Mouse (Mus musculus): Measurements from ENCODE around the gene Cnn3.

GRCm38 (mm10) chr3:121474738-121475137 is 48.4 kb downstream of the Cnn3 start:
- TF ChIP-seq MAFK (IDR thresholded peaks at IDR 0.05; ENCODE audit: insufficient read depth, low read depth, low read length) = no peak
- no peak for TF ChIP-seq ZNF384 (IDR thresholded peaks at IDR 0.05; ENCODE audit: low read depth, low read length)
- no peak for TF ChIP-seq CHD2 (IDR thresholded peaks at IDR 0.05; ENCODE audit: low read depth, low read length)
